Mouse (Mus musculus): ENCODE data around the gene Abcg2.
A peak's percentile ranks its signal among the peaks of the same experiment; 100 is the strongest.
"Not testable (repeated sequence)": the region's sequence is repeated elsewhere in the genome, so short reads cannot be mapped to it uniquely, and the experiment has no call there.

The Abcg2 gene

DNA sequence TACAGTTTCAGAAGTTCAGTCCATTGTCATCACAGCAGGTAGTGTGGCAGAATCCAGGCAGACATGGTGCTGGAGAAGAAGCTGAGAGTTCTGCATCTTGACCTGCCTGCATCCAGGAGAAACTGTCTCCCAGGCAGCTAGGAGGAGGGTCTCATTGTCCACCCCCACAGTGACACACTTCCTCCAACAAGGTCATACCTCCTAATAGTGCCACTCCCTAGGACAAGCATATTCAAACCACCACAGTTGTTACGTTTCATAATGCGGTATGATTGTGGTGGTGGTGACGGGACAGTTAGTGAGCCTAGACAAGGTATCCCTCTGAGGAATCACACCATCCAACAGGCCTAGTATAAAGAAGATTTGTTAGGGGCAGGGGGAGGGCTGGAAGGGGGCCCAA, at the start of gene Abcg2:
Gene Abcg2 (plus strand): TSS at position 301 of the 400 bp plus-strand sequence.
- DNase-seq (ENCODE audit: low spot score), result not testable (repeated sequence)

GRCm38 (mm10) chr6:58540263-58540662, 44.1 kb upstream of the Abcg2 start:
- DNase-seq (ENCODE audit: low spot score), result not testable (repeated sequence)

DNA sequence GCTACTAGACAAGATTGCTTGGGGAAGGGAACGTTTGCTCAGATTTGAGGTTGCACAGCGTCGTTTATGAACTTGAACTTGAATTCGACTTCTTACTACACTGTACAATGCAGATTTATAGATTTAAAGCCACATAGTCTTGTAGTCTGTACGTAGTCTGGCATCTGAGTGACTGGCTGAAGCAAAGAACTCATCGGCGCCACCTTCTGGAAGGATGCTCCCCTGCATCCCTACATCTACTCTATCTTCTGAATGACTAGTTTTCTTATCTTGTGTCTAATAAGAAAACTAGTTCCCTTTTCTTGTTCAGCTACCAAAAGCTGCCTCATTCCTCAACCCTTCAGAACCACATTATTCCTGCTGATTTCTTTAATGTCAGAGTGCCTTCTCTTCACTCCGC, 41.5 kb upstream of the Abcg2 start:
- DNase-seq (ENCODE audit: low spot score), result not testable (repeated sequence)

GRCm38 (mm10) chr6:58544971-58545370, 39.4 kb upstream of the Abcg2 start:
- DNase-seq (ENCODE audit: low spot score), result not testable (repeated sequence)

DNA sequence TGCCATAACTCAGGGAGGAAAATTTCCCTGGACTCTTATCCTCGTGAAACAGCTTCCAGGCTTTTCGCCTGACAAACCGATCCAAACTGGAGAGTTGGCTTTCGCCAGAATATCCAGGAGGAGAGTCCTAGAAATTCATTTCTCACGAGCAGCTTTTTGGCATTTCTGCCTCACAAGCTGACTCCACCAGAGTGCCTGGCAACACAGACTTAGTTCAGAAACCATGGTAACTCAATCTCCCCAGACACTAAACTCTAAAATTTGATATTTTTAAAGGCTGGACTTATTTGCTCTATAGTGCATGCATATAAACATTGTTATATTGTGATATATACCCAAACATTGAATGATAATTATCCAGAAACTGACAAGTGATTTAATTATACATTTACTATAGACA, 38.3 kb upstream of the Abcg2 start:
- DNase-seq (ENCODE audit: low spot score), result not testable (repeated sequence)

DNA sequence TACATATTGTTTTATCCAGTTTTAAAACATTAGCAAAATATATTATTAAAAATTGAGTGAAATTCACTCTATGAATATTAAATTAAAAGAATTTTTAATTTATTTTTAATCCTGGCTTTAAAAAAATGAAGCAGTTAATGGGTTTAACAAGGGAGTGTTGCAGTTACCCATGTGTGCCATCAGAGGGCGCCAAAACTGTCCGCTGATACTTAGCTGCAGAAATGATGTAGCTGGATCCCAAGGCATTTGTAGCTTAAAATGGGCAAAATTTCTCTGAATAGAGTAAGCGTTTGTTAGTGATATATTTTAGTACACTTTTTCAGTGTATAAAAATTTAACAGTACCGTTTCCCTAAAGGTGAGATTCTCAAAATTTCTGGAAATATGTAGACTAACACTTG, 37.5 kb upstream of the Abcg2 start:
- DNase-seq (ENCODE audit: low spot score), result peak; percentile 30

- not testable (repeated sequence) for DNase-seq (ENCODE audit: low spot score)
Observed at GRCm38 (mm10) chr6:58553812-58554211, 30.5 kb upstream of the Abcg2 start.

DNA sequence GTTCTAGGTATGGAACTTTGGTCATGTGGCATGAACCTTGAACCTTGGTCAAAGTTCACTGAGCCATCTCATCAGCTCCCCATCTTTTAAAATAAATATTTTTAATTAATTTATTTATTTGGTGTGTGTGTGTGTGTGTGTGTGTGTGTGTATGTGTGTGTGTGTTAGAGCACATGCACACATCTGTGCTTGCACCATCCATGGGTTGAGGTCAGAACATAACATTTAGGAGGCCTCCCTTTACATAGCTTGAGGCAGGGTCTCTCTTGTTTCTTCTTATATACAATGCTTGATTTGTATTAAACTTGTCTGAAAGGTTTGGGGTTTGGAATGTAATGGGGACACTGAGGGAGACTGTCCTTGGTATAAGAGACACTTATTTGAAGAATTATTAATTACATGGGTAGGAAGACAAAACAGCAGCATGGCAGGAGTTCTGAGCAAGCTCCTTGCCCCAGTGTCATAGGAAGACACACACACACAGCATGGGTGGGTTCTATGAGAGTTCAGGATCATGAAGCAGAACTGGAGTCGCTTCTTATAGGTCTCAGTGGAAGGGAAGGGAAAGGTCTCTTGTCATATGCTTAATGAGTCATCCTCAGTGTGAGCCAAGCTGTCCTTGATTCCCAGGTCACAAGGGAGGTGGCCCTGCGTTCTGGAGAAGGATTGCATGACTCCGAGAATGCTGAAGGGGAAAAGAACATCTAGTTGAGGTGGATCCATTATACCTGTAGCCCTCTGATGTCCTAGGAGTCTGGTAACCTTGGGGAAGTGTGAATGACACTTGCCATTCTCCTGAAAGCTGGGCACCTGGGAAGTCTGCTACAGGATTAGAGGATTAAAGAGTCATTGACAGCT, 9.9 kb downstream of the Abcg2 start:
- not testable (repeated sequence) for DNase-seq (ENCODE audit: low spot score)

DNA sequence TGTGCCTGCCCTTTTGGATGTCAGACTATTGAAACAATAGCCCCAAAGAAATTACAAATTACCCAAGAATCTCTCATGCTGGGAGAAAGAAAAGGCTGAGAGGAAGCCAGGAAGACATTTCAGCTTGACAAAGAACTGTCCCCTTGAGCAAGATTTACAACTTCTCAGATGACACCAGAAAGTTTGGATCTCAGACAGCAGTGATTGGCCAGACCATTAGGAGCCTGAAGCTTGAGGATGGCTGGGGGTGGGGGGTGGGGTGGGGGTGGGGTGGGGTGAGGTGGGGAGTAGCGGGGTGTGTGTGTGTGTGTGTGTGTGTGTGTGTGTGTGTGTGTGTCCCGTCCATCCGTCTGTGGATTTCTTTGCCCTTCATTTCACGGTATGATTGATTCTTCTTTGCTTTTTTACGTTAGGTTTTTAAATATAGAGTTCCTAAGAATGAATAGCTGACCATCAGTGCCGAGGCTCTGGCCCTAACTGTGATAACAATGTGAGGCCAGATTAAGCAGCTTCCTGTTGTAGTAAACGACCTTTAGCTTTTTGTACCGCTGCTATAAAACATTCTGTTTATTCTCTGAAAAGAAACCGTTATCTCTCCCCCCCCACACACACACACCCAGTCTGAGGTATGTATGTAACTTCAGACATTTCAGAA, 11.4 kb downstream of the Abcg2 start:
- DNase-seq (ENCODE audit: low spot score), result not testable (repeated sequence)

GRCm38 (mm10) chr6:58596294-58596653, 12.0 kb downstream of the Abcg2 start:
- DNase-seq (ENCODE audit: low spot score), result no peak

DNA sequence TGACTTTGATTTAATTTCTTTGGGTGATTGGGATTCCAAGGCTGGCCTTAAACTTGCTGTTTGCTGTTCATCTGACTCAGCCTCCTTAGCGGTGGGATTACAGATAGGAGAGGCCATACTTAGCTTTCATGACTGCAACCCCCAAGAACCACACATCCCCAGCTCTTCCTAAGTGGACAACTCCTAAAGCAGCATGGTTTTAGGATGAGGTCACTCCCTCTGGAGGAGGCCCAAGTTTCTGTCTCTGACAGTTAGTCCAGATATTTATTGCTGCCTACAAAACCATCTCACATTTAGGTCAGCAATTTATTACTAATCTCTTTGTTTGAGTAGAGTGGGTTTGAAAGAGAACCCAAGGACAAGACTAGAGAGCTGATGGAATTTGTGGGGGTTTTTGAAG, 17.8 kb downstream of the Abcg2 start:
- DNase-seq (ENCODE audit: low spot score), result not testable (repeated sequence)

DNA sequence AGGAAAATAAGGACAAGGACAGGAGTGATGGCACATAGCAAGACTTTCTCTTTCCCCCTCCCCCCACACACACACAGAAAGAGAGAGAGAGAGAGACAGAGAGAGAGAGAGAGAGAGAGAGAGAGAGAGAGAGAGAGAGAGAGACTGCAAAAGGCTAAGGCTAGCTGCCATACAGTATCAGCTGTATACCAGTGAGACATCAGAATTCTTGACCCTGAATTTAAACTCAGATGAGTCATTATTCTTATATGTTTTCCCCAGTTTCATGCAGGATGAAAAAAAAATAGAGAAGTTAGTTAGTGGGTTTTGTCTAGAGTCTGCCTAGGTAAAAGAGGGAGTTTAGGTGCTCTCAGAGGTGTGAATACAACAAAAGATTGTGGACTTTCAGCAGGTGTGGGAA, 18.7 kb downstream of the Abcg2 start:
- DNase-seq (ENCODE audit: low spot score), result not testable (repeated sequence)

DNA sequence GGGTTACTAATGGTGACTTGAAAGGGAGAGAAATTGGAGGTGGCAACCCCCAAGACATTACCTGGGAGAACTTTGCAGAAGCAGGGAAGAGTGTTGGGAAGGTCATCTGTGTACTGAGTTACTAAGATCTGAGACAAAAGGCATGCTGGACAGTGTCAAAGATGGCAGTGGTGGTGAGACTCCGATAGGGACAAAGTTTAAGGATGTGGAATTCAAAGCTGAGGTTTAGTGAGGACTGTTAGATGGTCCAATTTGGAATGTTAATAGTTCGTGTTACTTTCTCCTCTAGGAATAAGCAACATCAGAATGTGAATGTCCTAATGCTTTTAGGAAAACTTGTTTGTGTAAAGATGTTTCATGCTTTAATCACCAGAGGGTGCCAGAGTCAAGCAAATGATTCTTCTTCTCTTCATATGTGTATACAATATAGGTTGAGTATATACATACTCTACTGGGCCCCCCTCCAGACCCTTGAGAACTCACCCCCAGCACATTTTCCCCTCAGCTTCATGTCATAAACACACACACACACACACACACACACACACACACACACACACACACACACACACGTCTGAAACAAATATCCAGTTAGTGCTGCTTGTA, 19.3 kb downstream of the Abcg2 start:
- DNase-seq (ENCODE audit: low spot score), result not testable (repeated sequence)

DNA sequence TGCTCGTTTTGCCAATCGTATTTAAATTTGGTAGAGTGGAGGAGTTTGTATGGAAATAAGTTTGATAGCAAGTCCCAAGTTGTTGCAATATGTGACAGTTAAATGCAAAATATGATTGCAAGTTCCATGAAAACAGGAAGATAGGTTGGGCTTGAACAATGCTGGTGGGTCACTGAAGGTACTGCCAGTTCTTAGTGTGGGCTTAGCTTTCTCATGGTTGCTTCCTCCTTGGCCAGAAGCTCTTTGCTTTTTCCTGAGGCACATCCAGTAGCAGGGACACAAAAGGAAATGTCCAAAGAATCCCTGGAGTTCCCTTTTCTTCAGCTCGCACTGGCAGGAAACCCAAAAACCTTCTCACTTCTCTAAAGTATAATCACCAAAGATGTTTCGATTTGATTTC, 22.3 kb downstream of the Abcg2 start:
- DNase-seq (ENCODE audit: low spot score), result no peak

DNA sequence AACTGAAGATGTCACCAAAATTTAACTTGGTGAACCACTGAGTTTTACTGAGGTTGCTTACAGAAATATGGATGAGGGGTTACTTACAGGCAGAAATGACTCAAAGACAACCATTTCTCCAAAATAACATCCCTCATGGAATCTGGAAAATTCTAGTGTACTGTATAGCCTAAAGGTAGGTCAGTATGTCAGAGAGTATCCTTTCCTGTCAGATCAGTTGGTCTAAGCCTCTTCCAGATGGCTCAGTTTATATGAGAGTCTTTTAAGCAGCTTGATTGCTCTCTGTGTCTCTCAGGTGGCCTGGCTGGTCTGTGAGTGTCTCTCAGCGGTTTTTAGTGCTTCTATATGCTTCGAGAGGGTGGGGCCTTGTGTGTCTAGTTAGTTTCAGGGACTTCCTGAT, 24.1 kb downstream of the Abcg2 start:
- no peak for DNase-seq (ENCODE audit: low spot score)

GRCm38 (mm10) chr6:58609919-58610759, 25.8 kb downstream of the Abcg2 start:
- no peak for DNase-seq (ENCODE audit: low spot score)

GRCm38 (mm10) chr6:58610760-58611654, 26.7 kb downstream of the Abcg2 start:
- DNase-seq (ENCODE audit: low spot score), result peak; percentile 12

GRCm38 (mm10) chr6:58624126-58624525, 39.8 kb downstream of the Abcg2 start:
- no peak for DNase-seq (ENCODE audit: low spot score)

GRCm38 (mm10) chr6:58629238-58629637, 44.9 kb downstream of the Abcg2 start:
- DNase-seq (ENCODE audit: low spot score), result no peak

DNA sequence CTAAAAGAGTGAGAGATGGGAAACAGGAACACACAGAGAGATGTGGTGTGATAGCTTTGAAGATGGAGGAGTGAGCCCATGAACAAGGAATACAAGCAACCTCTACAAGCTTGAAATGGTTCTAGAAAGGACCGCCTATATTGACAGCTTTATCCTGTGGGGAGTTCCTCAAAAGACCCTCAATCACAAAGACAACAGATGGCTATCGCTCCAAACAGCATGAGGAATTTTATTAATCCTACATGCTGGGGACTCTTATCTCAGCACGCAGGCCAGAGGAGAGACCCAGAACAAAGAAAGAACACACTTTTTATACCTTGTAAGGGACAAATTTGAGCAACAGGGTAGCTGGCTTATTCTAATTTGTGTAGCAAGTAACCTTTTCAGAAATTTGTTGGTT, 48.1 kb downstream of the Abcg2 start:
- no peak for DNase-seq (ENCODE audit: low spot score)

DNA sequence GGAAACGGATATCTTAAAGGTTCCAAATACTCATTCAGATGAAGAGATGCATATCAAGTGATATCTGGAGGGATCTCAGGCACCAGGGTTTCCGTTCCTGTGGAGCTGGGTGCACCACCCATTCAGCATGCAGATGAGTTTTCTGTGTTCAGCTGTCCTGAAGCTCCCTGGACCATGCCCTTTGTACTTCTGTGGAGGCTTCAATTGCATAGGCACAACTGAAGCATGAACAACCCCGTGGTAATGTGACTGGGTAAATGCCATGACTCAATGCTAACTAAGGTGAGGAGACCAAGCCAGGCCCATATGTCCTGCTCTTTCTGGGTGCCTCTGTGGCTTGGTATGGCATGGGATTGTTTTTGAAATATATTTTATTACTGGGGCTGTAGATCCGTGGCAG, 49.4 kb downstream of the Abcg2 start:
- no peak for DNase-seq (ENCODE audit: low spot score)

Measured in MN1 (cell line).